Mouse (Mus musculus): ENCODE results near the gene Adgrb3. TPM values are rescaled to one million over a fixed set of nuclear protein-coding genes. Genes with fewer than 3 reads are reported as not detected.

Gene Adgrb3
- polyA plus RNA-seq, 1 experiment: 0.14 TPM

DNA sequence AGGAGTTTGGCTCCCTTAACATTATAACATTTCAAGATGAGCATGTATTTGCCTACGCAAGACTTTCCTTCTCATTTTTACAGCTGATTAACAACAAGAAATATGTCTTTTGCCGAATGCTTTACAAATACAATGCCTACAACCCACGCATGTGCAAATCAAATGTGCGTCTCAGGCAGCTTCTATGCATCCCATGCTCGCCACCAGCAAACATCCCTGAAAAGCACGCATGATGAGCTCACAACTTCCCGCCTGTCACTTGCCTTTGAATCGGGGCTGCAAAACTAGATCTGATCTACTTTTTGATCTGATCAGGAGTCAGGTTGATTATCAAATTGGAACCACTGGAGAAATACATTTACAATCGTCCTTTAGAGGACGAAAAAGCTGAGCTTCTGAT is 5.5 kb downstream of the Adgrb3 start:
- H3K36me3 ChIP-seq (ENCODE audit: control insufficient read depth, insufficient read depth, low read length): no peaks in the 10 kb centered on the region
- H3K27me3 ChIP-seq (replicated peaks; ENCODE audit: control insufficient read depth, insufficient read depth, low read length): no peaks in the 10 kb centered on the region; the same call in 1 of the 2 replicates
- TF ChIP-seq CTCF (conservative IDR thresholded peaks at IDR 0.05; ENCODE audit: insufficient read depth, insufficient read length, low read depth, low read length) (no peak), POLR2A (IDR thresholded peaks at IDR 0.05; ENCODE audit: low read depth, low read length) (no peak)
- WGBS: 70% methylated on average over 10 of the region's 10 CpGs
- no peak for DNase-seq
- H3K4me3 ChIP-seq (ENCODE audit: insufficient read depth, low read depth, low read length): no peak overlapping the region
- H3K4me1 ChIP-seq (ENCODE audit: control insufficient read depth, insufficient read depth, low read length): no peaks in the 10 kb centered on the region
- no peak overlapping the region for H3K27ac ChIP-seq (ENCODE audit: insufficient read depth, low read depth, low read length)

GRCm38 (mm10) chr1:25815491-25815890 is 14.0 kb downstream of the Adgrb3 start:
- no peak for DNase-seq
- TF ChIP-seq POLR2A (IDR thresholded peaks at IDR 0.05; ENCODE audit: low read depth, low read length) (no peak), CTCF (conservative IDR thresholded peaks at IDR 0.05; ENCODE audit: insufficient read depth, insufficient read length, low read depth, low read length) (no peak)
- Histone ChIP-seq H3K27me3 (replicated peaks; ENCODE audit: control insufficient read depth, insufficient read depth, low read length) (no peaks in the 10 kb centered on the region), H3K4me1 (ENCODE audit: control insufficient read depth, insufficient read depth, low read length) (no peaks in the 10 kb centered on the region), H3K36me3 (ENCODE audit: control insufficient read depth, insufficient read depth, low read length) (no peaks in the 10 kb centered on the region), H3K4me3 (ENCODE audit: insufficient read depth, low read depth, low read length) (no peak overlapping the region), H3K27ac (ENCODE audit: insufficient read depth, low read depth, low read length) (no peak overlapping the region)
- WGBS: 60% methylated on average over 1 of the region's 1 CpGs

GRCm38 (mm10) chr1:25778784-25779183 is 50.7 kb downstream of the Adgrb3 start:
- Histone ChIP-seq H3K36me3 (ENCODE audit: control insufficient read depth, insufficient read depth, low read length) (no peaks in the 10 kb centered on the region), H3K4me1 (ENCODE audit: control insufficient read depth, insufficient read depth, low read length) (no peaks in the 10 kb centered on the region), H3K27ac (ENCODE audit: insufficient read depth, low read depth, low read length) (no peak overlapping the region), H3K27me3 (replicated peaks; ENCODE audit: control insufficient read depth, insufficient read depth, low read length) (no peaks in the 10 kb centered on the region), H3K4me3 (ENCODE audit: insufficient read depth, low read depth, low read length) (no peak overlapping the region)
- WGBS: 68% methylated on average over 1 of the region's 1 CpGs
- DNase-seq: no peak
- TF ChIP-seq POLR2A (IDR thresholded peaks at IDR 0.05; ENCODE audit: low read depth, low read length) (no peak), CTCF (conservative IDR thresholded peaks at IDR 0.05; ENCODE audit: insufficient read depth, insufficient read length, low read depth, low read length) (no peak)

DNA sequence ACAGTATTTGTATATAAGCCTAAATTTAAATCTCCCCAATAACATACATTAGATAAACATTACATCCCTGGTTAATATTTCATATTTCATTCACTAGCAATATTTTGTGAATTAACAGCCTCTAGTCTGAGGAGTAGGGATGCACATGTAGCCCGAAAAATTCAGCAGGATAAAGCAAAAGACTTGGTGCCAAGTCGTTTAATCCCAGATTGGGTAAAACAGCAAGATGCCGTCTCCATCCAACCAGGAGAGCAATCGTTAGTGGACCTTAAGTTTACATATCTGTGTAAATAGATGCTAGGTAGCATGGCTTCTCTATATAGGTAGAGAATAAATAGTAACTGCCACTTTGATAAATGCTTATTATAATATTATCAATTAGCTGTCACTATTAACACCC is 52.0 kb downstream of the Adgrb3 start:
- 82% methylated on average over 4 of the region's 4 CpGs for WGBS
- TF ChIP-seq CTCF (conservative IDR thresholded peaks at IDR 0.05; ENCODE audit: insufficient read depth, insufficient read length, low read depth, low read length): no peak
- no peak for TF ChIP-seq POLR2A (IDR thresholded peaks at IDR 0.05; ENCODE audit: low read depth, low read length)
- H3K27ac ChIP-seq (ENCODE audit: insufficient read depth, low read depth, low read length): no peak overlapping the region
- H3K4me3 ChIP-seq (ENCODE audit: insufficient read depth, low read depth, low read length): no peak overlapping the region
- no peaks in the 10 kb centered on the region for H3K36me3 ChIP-seq (ENCODE audit: control insufficient read depth, insufficient read depth, low read length)
- H3K27me3 ChIP-seq (replicated peaks; ENCODE audit: control insufficient read depth, insufficient read depth, low read length): no peaks in the 10 kb centered on the region
- no peaks in the 10 kb centered on the region for H3K4me1 ChIP-seq (ENCODE audit: control insufficient read depth, insufficient read depth, low read length)
- no peak for DNase-seq

- 80% methylated on average over 3 of the region's 3 CpGs for WGBS
- no peaks in the 10 kb centered on the region for H3K36me3 ChIP-seq (ENCODE audit: control insufficient read depth, insufficient read depth, low read length)
- no peaks in the 10 kb centered on the region for H3K4me1 ChIP-seq (ENCODE audit: control insufficient read depth, insufficient read depth, low read length)
- DNase-seq: no peak
- H3K4me3 ChIP-seq (ENCODE audit: insufficient read depth, low read depth, low read length): no peak overlapping the region
- no peak for TF ChIP-seq CTCF (conservative IDR thresholded peaks at IDR 0.05; ENCODE audit: insufficient read depth, insufficient read length, low read depth, low read length)
- TF ChIP-seq POLR2A (IDR thresholded peaks at IDR 0.05; ENCODE audit: low read depth, low read length): no peak
- no peak overlapping the region for H3K27ac ChIP-seq (ENCODE audit: insufficient read depth, low read depth, low read length)
- no peaks in the 10 kb centered on the region for H3K27me3 ChIP-seq (replicated peaks; ENCODE audit: control insufficient read depth, insufficient read depth, low read length)
Measured at GRCm38 (mm10) chr1:25775440-25776130, 53.9 kb downstream of the Adgrb3 start.

DNA sequence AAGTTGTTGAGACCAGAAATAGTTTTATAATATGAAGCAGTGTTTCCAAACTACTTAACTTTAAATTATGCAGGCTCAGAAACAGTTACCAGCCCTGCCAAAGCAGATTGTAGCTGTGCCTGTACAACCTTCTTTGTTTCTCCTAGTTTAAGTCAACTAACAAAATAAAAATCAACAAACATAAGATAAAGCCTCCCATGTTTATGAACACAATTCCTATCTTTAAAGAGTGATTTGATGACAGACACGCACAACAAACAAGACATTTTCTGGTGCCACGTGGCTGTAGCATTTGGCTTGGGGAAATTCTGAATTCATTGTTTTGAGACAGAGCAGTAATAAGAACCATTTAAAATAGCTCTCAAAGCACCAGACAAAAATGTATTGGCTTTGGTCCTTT is 60.5 kb downstream of the Adgrb3 start:
- no peaks in the 10 kb centered on the region for H3K36me3 ChIP-seq (ENCODE audit: control insufficient read depth, insufficient read depth, low read length)
- no peaks in the 10 kb centered on the region for H3K27me3 ChIP-seq (replicated peaks; ENCODE audit: control insufficient read depth, insufficient read depth, low read length)
- TF ChIP-seq CTCF (conservative IDR thresholded peaks at IDR 0.05; ENCODE audit: insufficient read depth, insufficient read length, low read depth, low read length): no peak
- TF ChIP-seq POLR2A (IDR thresholded peaks at IDR 0.05; ENCODE audit: low read depth, low read length): no peak
- H3K4me3 ChIP-seq (ENCODE audit: insufficient read depth, low read depth, low read length): no peak overlapping the region
- DNase-seq: no peak
- H3K4me1 ChIP-seq (ENCODE audit: control insufficient read depth, insufficient read depth, low read length): no peaks in the 10 kb centered on the region
- WGBS: 87% methylated on average over 2 of the region's 2 CpGs
- no peak overlapping the region for H3K27ac ChIP-seq (ENCODE audit: insufficient read depth, low read depth, low read length)

DNA sequence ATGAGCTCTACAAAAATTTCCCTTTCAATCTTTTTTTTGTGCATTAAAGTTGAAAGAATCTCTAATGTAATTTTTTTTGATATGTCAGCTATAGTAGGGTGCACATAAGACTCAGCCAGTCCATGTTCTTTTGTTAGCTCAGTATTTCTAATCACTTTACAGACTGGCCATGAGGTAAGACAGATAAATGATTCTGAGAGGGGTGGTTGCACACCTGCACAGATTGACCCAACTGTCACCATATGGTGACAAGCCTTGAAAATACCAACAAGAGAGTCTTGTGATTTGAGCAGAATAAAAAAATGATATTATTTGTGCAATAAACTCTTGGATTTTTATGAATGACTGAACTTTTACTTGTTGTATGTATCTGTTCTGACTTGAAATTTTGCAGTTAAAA is 74.2 kb downstream of the Adgrb3 start:
- DNase-seq: no peak
- no peaks in the 10 kb centered on the region for H3K36me3 ChIP-seq (ENCODE audit: control insufficient read depth, insufficient read depth, low read length)
- H3K4me1 ChIP-seq (ENCODE audit: control insufficient read depth, insufficient read depth, low read length): no peaks in the 10 kb centered on the region
- H3K4me3 ChIP-seq (ENCODE audit: insufficient read depth, low read depth, low read length): no peak overlapping the region
- H3K27ac ChIP-seq (ENCODE audit: insufficient read depth, low read depth, low read length): no peak overlapping the region
- H3K27me3 ChIP-seq (replicated peaks; ENCODE audit: control insufficient read depth, insufficient read depth, low read length): no peaks in the 10 kb centered on the region
- no peak for TF ChIP-seq POLR2A (IDR thresholded peaks at IDR 0.05; ENCODE audit: low read depth, low read length)
- no peak for TF ChIP-seq CTCF (conservative IDR thresholded peaks at IDR 0.05; ENCODE audit: insufficient read depth, insufficient read length, low read depth, low read length)

All from kidney, adult 2 months (tissue).